Mouse (Mus musculus) neural tube, embryonic 13.5 days (tissue): ENCODE data around the gene Itpr1. TPM values are rescaled to one million over a fixed set of nuclear protein-coding genes. Genes with fewer than 3 reads are reported as not detected.

Experiments used
- ATAC-seq: fragments of 200-750 bp; cut with Nextera tagmentation; 2 replicates; pipeline ENCODE4 v1.8.0; 2017; ENCODE audit warnings: low read depth, mild to moderate bottlenecking, moderate TSS enrichment, moderate library complexity
- H3K27ac ChIP-seq: fragments of 300-500 bp; sonication (generic); replicated peaks from 2 replicates; pipeline ENCODE4 v1.5.1; 2015; ENCODE audit warnings: moderate library complexity, mild to moderate bottlenecking, inconsistent platforms
- H3K27me3 ChIP-seq: fragments of 300-500 bp; sonication (generic); 2 replicates; pipeline ENCODE4 v1.6.1; 2015; ENCODE audit warnings: mild to moderate bottlenecking, inconsistent platforms
- H3K36me3 ChIP-seq: fragments of 300-500 bp; sonication (generic); 2 replicates; pipeline ENCODE4 v1.6.1; 2015; ENCODE audit warnings: mild to moderate bottlenecking, inconsistent platforms
- H3K4me1 ChIP-seq: fragments of 300-500 bp; sonication (generic); replicated peaks from 2 replicates; pipeline ENCODE4 v1.6.1; 2015; ENCODE audit warnings: inconsistent platforms
- H3K4me2 ChIP-seq: fragments of 300-500 bp; sonication (generic); 2 replicates; pipeline ENCODE4 v1.6.1; 2015; ENCODE audit warnings: inconsistent platforms, mild to moderate bottlenecking, moderate library complexity
- H3K4me3 ChIP-seq: fragments of 300-500 bp; sonication (generic); 2 replicates; pipeline ENCODE4 v1.5.1; 2015; ENCODE audit warnings: mild to moderate bottlenecking, inconsistent platforms
- H3K9ac ChIP-seq: fragments of 300-500 bp; sonication (generic); 2 replicates; pipeline ENCODE4 v1.6.1; 2015; ENCODE audit warnings: moderate library complexity, mild to moderate bottlenecking, inconsistent platforms
- H3K9me3 ChIP-seq: fragments of 300-500 bp; sonication (generic); 2 replicates; pipeline ENCODE4 v1.6.1; 2016; ENCODE audit warnings: inconsistent platforms
- WGBS: fragments of 180-500 bp; shearing (Covaris S2); methylation state at CpG from one replicate; pipeline ENCODE4 v1.1.7; 2015; 5-methylcytosine and 5-hydroxymethylcytosine counted together
- polyA plus RNA-seq: library from polyadenylated mRNA; unstranded; fragments of >200 nt; fragmentation: Nextera tagmentation; extraction: Ambion mirVana; gene quantifications from 2 replicates; pipeline ENCODE4 v1.2.1, GENCODE M21; 2015

Itpr1 gene
- polyA plus RNA-seq, 1 experiment from 2014 or later, result 4.2 TPM

DNA sequence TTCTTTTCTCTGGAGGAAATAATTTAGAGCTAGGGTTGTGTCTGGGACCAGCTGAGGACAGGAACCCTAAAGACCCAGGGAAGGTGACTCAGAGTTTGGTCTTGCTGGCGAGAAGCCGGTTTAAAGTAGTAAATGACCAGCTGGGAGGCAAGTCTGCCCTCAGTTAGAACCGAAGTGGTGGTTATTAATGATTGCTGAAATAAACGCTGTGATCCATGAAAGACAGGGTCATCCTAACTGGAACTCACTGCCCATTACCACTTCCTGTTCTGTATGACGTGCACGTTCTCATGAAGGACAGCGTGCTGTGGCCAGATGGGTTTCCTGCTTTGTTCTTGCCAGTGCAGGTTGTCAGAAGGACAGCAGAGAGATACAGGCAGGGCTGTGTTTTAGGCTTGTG lies 232.1 kb downstream of the Itpr1 start:
- Histone ChIP-seq H3K4me1 (peaks cover 3% of the 10 kb centered on the region; the same call in 1 of the 2 replicates), H3K36me3 (peaks cover 4% of the 10 kb centered on the region; the same call in 1 of the 2 replicates), H3K27ac (no peak overlapping the region), H3K9ac (no peak overlapping the region), H3K27me3 (no peaks in the 10 kb centered on the region), H3K4me2 (no peak overlapping the region), H3K4me3 (no peak overlapping the region), H3K9me3 (peaks cover 4% of the 10 kb centered on the region; the same call in 1 of the 2 replicates)
- ATAC-seq, result no peak
- WGBS, result 85% methylated on average over 7 of the region's 7 CpGs

DNA sequence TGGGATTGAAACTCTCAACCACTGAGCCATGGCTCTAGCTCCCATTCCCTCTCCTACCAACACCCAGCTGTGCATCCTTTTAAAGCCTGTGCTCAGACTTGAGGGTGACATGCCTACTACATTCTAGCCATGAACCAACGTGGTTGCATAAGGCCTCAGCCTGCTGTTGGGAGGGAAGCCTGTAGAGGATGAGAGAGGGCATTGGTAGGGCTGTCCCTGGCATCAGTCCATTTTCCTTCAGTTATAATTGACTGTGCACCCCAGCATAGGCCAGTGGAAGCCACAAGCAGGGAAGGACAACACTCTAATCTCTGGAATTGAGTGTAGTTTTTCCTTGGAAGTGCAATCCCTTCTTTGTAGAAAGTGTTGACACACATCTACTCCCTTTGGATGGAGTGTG lies 233.9 kb downstream of the Itpr1 start:
- 86% methylated on average over 1 of the region's 1 CpGs for WGBS
- H3K4me2 ChIP-seq, result no peak overlapping the region
- H3K9ac ChIP-seq, result no peak overlapping the region
- no peak overlapping the region for H3K4me3 ChIP-seq
- H3K27me3 ChIP-seq, result no peaks in the 10 kb centered on the region
- no peak overlapping the region for H3K27ac ChIP-seq
- peaks cover 3% of the 10 kb centered on the region; the same call in 1 of the 2 replicates for H3K4me1 ChIP-seq
- no peaks in the 10 kb centered on the region for H3K9me3 ChIP-seq
- no peaks in the 10 kb centered on the region for H3K36me3 ChIP-seq
- ATAC-seq, result no peak

DNA sequence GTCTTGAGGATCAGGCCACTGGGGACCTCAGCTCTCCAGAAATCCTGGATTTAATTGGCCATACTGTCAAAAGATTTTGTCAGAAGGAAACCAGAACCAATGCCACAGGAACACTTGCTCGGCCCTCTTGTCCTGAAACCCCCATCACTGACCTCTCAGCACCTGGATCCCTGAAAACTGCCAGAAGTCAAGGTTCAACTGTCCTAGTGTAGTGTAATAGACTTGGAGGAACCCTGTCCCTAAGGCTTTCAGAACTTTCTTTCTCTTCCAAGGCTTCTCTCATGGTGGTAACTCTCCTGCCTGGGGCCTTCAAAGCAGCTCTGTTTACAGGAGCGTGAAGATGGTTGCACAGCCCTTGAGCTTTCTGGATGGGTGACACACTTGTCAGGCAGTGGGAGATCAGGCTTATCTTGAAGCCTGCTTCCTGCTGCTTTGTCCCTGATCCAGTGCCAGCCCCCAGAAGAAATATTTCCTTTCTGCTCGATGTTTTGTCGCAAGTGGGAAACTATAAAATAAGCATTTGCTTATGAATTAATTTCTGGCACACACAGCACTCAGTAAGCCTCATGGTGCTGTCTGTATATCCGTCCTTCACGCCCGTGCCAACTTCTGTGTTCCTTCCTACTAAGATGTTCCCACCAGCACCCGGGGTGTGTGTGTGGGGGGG lies 234.4 kb downstream of the Itpr1 start:
- Histone ChIP-seq H3K4me1 (peaks cover 3% of the 10 kb centered on the region; the same call in 1 of the 2 replicates), H3K4me2 (no peak overlapping the region), H3K27me3 (no peaks in the 10 kb centered on the region), H3K9me3 (no peaks in the 10 kb centered on the region), H3K36me3 (no peaks in the 10 kb centered on the region), H3K27ac (no peak overlapping the region), H3K4me3 (no peak overlapping the region), H3K9ac (no peak overlapping the region)
- WGBS, result 90% methylated on average over 8 of the region's 8 CpGs
- ATAC-seq, result no peak

DNA sequence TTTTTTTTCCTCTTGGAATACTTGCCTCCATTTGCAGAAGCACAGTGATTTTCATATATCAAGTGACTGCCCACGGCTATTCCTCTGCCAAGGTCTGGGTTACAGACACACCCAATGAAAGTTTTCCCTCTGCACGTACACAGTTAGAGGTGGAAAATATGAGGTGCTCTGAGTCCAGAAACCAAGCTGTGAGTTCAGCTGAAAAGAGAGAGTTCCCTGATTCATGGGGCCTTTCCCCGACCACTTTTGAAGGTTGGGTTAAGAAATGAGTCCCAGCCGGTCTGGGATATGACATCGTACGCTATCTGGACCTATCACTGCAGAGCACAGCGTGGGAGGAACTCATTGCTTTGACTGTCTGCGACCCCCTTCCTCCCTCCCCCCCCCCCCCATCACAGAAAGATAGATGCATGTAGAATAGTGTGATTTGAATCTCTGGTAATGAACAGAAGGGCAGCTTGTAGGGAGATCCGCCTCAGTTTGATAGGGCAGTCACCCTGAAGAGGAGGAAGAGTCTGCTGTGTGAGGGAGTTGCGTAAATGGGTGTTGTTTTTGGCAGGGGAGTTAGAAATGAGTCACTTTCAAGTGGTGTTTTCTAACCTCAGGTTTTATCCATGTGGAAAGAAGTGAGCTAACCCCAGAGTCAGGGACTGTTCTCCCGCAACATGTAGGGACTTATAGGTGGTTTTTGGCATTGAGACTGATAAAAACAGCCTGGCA lies 235.3 kb downstream of the Itpr1 start:
- Histone ChIP-seq H3K4me2 (no peak overlapping the region), H3K27ac (no peak overlapping the region), H3K27me3 (no peaks in the 10 kb centered on the region), H3K36me3 (no peaks in the 10 kb centered on the region), H3K4me1 (peaks cover 3% of the 10 kb centered on the region; the same call in 1 of the 2 replicates), H3K9me3 (no peaks in the 10 kb centered on the region), H3K9ac (no peak overlapping the region), H3K4me3 (no peak overlapping the region)
- 77% methylated on average over 11 of the region's 11 CpGs for WGBS
- no peak for ATAC-seq

DNA sequence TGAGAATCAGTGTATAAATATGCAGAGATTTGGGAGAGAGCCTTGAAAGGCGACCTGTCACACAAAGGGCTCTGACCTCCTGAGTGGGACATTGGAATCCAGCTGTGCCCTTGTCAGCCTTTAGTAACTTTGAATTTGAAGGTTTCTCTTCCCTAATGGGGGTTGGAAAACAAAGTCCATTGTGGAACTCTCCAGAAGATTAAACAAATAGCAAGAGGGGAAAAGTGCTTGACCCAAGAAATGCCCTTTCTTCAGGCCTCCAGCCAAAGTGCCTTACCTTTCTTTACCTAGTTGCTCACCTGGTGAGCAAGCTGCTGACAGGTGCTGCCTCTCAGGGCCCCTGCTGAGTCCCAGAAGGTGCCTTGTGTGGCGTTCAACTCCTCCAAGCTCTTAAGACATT lies 236.0 kb downstream of the Itpr1 start:
- Histone ChIP-seq H3K4me2 (no peak overlapping the region), H3K4me1 (peaks cover 3% of the 10 kb centered on the region; the same call in 1 of the 2 replicates), H3K27me3 (no peaks in the 10 kb centered on the region), H3K27ac (no peak overlapping the region), H3K36me3 (no peaks in the 10 kb centered on the region), H3K9me3 (no peaks in the 10 kb centered on the region), H3K4me3 (no peak overlapping the region), H3K9ac (no peak overlapping the region)
- WGBS, result 60% methylated on average over 2 of the region's 2 CpGs
- ATAC-seq, result no peak

DNA sequence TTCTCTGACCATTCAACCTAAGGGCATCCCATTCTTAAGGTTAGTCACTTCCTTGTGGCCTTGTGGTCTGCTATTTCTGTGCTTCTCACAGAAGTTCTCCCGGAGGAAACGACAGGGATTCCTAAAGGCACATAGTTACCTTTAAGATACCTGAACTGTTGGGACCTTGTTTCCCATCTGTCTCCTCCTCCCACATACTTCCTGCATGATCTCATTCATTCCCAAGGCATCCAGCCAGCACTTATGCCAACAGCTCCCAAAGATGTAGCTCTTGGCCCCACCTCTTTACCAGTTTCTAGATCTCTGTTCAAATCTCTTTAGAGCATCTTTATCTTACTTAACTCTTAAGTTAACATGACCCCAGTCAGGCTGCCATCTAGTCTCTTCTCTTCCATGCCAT lies 238.6 kb downstream of the Itpr1 start:
- H3K4me1 ChIP-seq, result peaks cover 9% of the 10 kb centered on the region
- H3K4me3 ChIP-seq, result no peak overlapping the region
- no peak overlapping the region for H3K9ac ChIP-seq
- no peak overlapping the region for H3K27ac ChIP-seq
- H3K27me3 ChIP-seq, result no peaks in the 10 kb centered on the region
- 92% methylated on average over 2 of the region's 2 CpGs for WGBS
- ATAC-seq, result no peak
- no peak overlapping the region for H3K4me2 ChIP-seq
- H3K36me3 ChIP-seq, result no peaks in the 10 kb centered on the region
- H3K9me3 ChIP-seq, result no peaks in the 10 kb centered on the region

DNA sequence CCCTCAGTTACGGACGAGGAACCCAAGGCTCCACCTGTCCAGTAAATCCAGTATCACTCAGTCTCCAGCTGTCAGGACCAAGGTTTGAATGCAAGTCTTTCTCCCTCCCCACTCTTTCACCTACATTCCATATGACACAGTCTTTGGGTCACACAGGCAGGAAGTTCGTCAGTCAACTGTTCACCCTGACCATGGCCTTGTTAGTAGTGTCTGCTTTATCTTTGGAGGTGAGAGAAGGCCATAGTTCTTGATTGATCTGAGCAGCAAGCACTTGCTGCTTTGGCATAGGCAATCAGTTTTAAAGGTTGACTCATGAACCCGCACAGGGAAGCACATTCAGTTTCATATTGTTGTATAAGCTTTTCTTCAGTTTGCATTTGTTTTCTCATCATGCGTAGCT lies 240.7 kb downstream of the Itpr1 start:
- 86% methylated on average over 5 of the region's 5 CpGs for WGBS
- no peak for ATAC-seq
- H3K4me2 ChIP-seq, result no peak overlapping the region
- no peaks in the 10 kb centered on the region for H3K36me3 ChIP-seq
- H3K9ac ChIP-seq, result no peak overlapping the region
- H3K4me1 ChIP-seq, result peaks cover 27% of the 10 kb centered on the region
- H3K27ac ChIP-seq, result no peak overlapping the region
- no peaks in the 10 kb centered on the region for H3K9me3 ChIP-seq
- no peak overlapping the region for H3K4me3 ChIP-seq
- H3K27me3 ChIP-seq, result no peaks in the 10 kb centered on the region

DNA sequence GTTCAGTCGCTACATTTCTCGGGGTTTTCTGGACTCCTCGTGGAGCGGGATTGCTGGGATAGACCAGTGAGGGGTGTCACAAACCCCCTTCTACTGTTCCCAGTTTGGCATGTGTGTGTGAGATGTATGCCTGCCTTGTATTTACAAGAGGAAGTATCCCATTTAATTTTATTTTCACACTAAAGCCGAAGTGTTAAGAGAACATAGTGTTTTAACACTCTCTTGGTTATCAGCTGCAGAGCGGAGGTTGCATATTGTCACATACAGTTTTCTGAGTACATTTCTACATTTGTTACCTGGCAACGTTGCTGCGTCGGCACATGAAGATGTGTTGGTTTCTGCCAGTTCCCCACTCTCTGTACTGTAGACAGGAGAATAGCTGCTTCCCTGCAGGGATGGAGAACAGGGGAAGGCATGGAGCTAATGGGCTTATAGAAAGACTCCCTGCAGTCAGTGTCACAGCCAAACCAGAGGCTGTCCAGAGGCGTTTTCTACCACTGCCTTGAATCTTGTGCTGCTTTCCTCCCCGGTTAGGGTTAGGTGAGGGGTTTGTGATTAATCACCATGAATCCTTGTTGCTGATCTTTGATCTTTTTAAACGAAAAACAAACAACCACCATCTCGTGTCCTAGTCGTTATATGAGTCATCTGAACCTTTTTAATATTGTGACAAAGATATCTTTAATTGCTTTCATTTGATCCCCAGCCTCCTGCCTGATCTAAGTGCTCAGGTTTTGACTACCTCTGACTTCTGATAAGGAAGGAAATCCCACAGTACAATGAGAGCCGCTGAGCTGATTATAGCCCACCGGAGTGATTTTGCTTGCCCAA lies 241.4 kb downstream of the Itpr1 start:
- 72% methylated on average over 16 of the region's 16 CpGs for WGBS
- H3K4me1 ChIP-seq, result peaks cover 28% of the 10 kb centered on the region
- no peak overlapping the region for H3K27ac ChIP-seq
- no peaks in the 10 kb centered on the region for H3K36me3 ChIP-seq
- no peaks in the 10 kb centered on the region for H3K9me3 ChIP-seq
- H3K27me3 ChIP-seq, result no peaks in the 10 kb centered on the region
- no peak overlapping the region for H3K4me3 ChIP-seq
- H3K4me2 ChIP-seq, result no peak overlapping the region
- no peak overlapping the region for H3K9ac ChIP-seq
- ATAC-seq, result no peak

DNA sequence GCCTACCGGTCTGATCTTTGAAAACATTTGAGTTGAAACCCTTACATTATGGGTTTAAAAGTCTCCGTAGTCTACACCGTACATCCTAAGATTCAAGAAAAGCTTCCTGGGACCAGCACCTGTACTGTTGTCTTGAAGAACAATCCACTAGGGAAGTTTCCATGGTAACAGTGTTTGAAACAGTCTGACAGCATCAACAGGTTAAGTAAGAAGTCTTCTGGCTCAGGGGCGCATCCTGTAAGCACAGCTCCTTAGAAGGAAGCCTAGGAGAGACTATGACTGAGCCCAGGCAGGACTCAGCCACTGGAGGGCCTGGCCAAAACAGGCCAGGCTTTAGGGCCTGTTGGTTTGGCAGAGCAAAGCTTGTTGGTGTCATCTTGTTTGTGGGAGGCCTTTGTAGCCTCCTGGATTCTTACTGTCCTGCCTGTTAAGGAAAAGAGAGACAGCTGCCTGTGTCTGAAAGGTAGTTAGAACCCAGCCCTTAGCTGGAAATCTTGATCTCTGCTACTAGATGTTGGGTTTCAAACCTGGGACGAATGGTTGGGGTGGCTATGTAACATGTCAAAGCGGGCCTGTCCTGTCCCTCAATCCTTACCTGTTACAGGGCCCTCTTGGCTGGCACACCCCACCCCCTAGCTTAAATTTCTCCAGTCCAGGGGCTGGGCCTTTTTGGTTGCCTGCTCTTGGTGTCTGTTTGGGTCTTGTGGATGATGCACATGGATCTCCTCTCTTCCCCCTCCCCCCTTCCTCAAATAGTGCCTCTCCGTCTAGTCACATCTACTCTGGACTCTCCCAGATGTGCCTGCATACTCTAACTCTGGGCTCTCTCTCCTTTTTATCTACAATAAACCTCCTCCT lies 242.3 kb downstream of the Itpr1 start:
- H3K9me3 ChIP-seq, result no peaks in the 10 kb centered on the region
- H3K4me2 ChIP-seq, result no peak overlapping the region
- no peaks in the 10 kb centered on the region for H3K27me3 ChIP-seq
- no peak overlapping the region for H3K27ac ChIP-seq
- no peaks in the 10 kb centered on the region for H3K36me3 ChIP-seq
- no peak overlapping the region for H3K9ac ChIP-seq
- no peak overlapping the region for H3K4me3 ChIP-seq
- 91% methylated on average over 7 of the region's 7 CpGs for WGBS
- no peak for ATAC-seq
- H3K4me1 ChIP-seq, result peaks cover 28% of the 10 kb centered on the region

DNA sequence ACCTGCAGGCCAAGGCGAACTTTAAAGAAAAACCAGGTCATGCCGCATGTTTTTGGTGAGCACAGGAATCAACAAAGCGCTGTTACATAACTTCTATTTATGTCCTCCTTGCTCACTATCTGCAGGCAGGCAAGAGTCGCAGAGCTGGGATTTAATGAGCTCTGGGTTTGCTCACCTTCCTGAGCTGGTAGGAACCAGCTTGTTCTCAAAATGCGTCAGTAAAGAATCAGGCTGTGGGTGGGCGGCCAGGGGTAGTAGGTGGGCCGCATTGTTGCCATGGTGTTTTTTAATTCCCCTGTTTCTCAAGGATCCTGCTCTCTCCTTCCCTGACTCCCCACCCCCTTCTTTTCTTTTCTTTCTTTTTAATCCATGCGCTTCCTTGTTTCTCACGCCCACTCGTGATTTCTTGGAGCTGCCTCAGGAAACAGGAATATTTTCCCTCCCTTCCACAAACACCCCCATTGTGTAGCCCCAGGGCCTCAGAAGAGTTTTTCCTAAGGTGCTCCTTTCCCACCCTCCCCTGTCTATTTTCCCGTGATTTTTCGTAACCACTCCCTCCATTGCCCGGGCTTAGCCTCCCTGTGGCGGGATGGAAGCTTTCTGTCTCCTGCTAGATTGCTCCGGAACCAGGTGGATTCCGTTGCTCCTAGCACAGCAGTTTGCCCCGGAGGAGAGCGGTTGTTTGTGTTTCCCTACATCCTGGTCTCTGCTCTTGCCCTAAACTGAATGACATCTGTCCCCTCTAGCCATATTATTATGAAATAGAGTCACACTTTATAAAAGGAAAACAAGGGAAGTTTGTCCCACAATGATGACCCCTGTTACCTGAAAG lies 243.6 kb downstream of the Itpr1 start:
- H3K4me3 ChIP-seq, result peak overlapping the region; percentile 18; the same call in 1 of the 2 replicates
- H3K36me3 ChIP-seq, result no peaks in the 10 kb centered on the region
- peak overlapping the region; percentile 11; the same call in 1 of the 2 replicates for H3K27ac ChIP-seq
- no peaks in the 10 kb centered on the region for H3K9me3 ChIP-seq
- H3K4me2 ChIP-seq, result peak overlapping the region; percentile 51
- H3K27me3 ChIP-seq, result no peaks in the 10 kb centered on the region
- H3K9ac ChIP-seq, result peak overlapping the region; percentile 62
- H3K4me1 ChIP-seq, result peaks cover 28% of the 10 kb centered on the region
- 12% methylated on average over 18 of the region's 18 CpGs for WGBS
- ATAC-seq, result peak; percentile 77

DNA sequence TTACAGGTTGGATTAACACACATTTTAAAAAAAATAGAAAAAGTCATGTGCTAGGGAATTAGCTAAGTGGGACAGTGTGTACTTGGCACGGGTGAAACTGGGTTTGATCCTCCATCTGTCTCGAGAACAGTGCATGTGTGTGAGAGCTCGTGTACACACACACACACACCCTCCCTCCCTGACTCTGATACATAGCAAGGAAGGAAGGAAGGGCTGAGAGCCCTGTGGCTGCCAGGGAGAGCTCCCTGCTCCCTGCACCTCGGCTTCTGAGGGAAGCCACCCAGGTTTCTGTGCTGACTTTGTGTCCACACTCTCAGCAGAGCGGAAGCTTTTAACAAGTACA lies 244.1 kb downstream of the Itpr1 start:
- H3K27ac ChIP-seq, result peak overlapping the region; percentile 64
- ATAC-seq, result peak; percentile 41; the same call in 1 of the 2 replicates
- H3K4me1 ChIP-seq, result peaks cover 28% of the 10 kb centered on the region
- no peaks in the 10 kb centered on the region for H3K9me3 ChIP-seq
- H3K27me3 ChIP-seq, result no peaks in the 10 kb centered on the region
- H3K4me3 ChIP-seq, result no peak overlapping the region
- H3K9ac ChIP-seq, result peak overlapping the region; percentile 62; the same call in 1 of the 2 replicates
- H3K36me3 ChIP-seq, result no peaks in the 10 kb centered on the region
- H3K4me2 ChIP-seq, result peak overlapping the region; percentile 51
- 17% methylated on average over 5 of the region's 5 CpGs for WGBS
